Mouse (Mus musculus) spleen, adult 2 months (tissue): ENCODE results near the gene Fen1.

Experiments used
- CTCF ChIP-seq: fragments of 200-500 bp; IDR thresholded peaks from 2 replicates; pipeline ENCODE4 v1.5.1; 2011; ENCODE audit warnings: mild to moderate bottlenecking, inconsistent platforms; ENCODE audit not compliant: insufficient read depth, insufficient read length, insufficient replicate concordance; ENCODE audit errors: extremely low read depth
- POLR2A ChIP-seq: fragments of 200-500 bp; IDR thresholded peaks from 2 replicates; pipeline ENCODE4 v1.6.1; 2011; ENCODE audit warnings: low read depth, low read length, inconsistent platforms

DNA sequence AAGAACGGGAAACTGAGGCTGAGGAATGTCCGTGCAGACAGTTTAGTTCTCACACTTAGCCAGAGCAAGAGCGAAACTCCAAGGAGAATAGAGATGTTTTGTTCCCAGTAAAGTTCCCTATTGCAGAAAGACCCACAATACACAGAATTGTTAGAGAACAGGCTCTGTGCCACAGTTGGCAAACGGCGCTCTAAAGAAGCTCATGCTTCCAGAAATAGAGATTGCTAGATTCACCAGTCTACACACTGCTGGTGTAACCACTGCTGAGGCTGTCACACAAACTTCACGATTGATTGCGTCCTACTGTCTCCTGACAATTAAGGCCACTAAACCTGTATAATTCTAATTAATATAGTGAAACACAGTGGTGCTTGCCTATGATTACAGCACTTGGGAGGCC is 22.7 kb downstream of the Fen1 start:
- TF ChIP-seq CTCF: no peak
- no peak for TF ChIP-seq POLR2A
